Mouse (Mus musculus) cerebellum, adult 11-12 months (tissue): Measurements from ENCODE around the gene Pdilt.
A peak's percentile ranks its signal among the peaks of the same experiment; 100 is the strongest.
"Not testable (repeated sequence)": the region's sequence is repeated elsewhere in the genome, so short reads cannot be mapped to it uniquely, and the experiment has no call there.

Experiments used
- DNase-seq: peaks from one replicate; pipeline ENCODE4 v3.0.0; 2022

Pdilt gene

GRCm38 (mm10) chr7:119523389-119523788, at the start of gene Pdilt:
Pdilt (minus strand) TSS chr7:119523489.
- no peak for DNase-seq

GRCm38 (mm10) chr7:119562476-119562875, 39.2 kb upstream of the Pdilt start:
- DNase-seq: not testable (repeated sequence)

- DNase-seq: no peak
These were observed 38.2 kb upstream of the Pdilt start for GRCm38 (mm10) chr7:119561441-119561840.

GRCm38 (mm10) chr7:119560452-119560835, 37.2 kb upstream of the Pdilt start:
- no peak for DNase-seq

GRCm38 (mm10) chr7:119559789-119560451, 36.6 kb upstream of the Pdilt start:
- no peak for DNase-seq

- no peak for DNase-seq
These were observed 30.8 kb upstream of the Pdilt start, which contains the start of gene Acsm2 for GRCm38 (mm10) chr7:119554040-119554439. Acsm2 (plus strand) TSS chr7:119554340.

GRCm38 (mm10) chr7:119550471-119551222, 27.4 kb upstream of the Pdilt start:
- no peak for DNase-seq

- no peak for DNase-seq
These were observed 22.3 kb upstream of the Pdilt start for GRCm38 (mm10) chr7:119545572-119545971.

- no peak for DNase-seq
These were observed 19.2 kb upstream of the Pdilt start for GRCm38 (mm10) chr7:119542445-119542844.

- DNase-seq: no peak
These were observed 11.1 kb upstream of the Pdilt start for GRCm38 (mm10) chr7:119534389-119534788.

GRCm38 (mm10) chr7:119532924-119533323, 9.6 kb upstream of the Pdilt start:
- DNase-seq: no peak

GRCm38 (mm10) chr7:119528617-119529016, 5.3 kb upstream of the Pdilt start:
- DNase-seq: no peak

- DNase-seq: no peak
These were observed 4.3 kb upstream of the Pdilt start for GRCm38 (mm10) chr7:119527548-119527947.

GRCm38 (mm10) chr7:119527135-119527534, 3.8 kb upstream of the Pdilt start:
- DNase-seq: no peak

- no peak for DNase-seq
These were observed 3.2 kb upstream of the Pdilt start for GRCm38 (mm10) chr7:119526486-119526885.

- DNase-seq: peak; percentile 20
These were observed 2.6 kb upstream of the Pdilt start for GRCm38 (mm10) chr7:119525881-119526281.

GRCm38 (mm10) chr7:119522385-119522784, 904 bp downstream of the Pdilt start:
- DNase-seq: no peak

- DNase-seq: no peak
These were observed 1.5 kb downstream of the Pdilt start for GRCm38 (mm10) chr7:119521816-119522215.

- peak; percentile 18 for DNase-seq
These were observed 3.6 kb downstream of the Pdilt start for GRCm38 (mm10) chr7:119519654-119520053.

- no peak for DNase-seq
These were observed 4.1 kb downstream of the Pdilt start, which contains the start of gene Acsm5 for GRCm38 (mm10) chr7:119519163-119519562. Acsm5 (plus strand) TSS chr7:119519463.

- DNase-seq: no peak
These were observed 7.1 kb downstream of the Pdilt start for GRCm38 (mm10) chr7:119516272-119516558.

- DNase-seq: no peak
These were observed 7.6 kb downstream of the Pdilt start for GRCm38 (mm10) chr7:119515492-119516271.

GRCm38 (mm10) chr7:119513056-119513455, 10.2 kb downstream of the Pdilt start:
- DNase-seq: peak; percentile 36

- DNase-seq: no peak
These were observed 12.1 kb downstream of the Pdilt start for GRCm38 (mm10) chr7:119511143-119511542.
